Mouse (Mus musculus): ENCODE data around the gene Olfr1359. TPM values are rescaled to one million over a fixed set of nuclear protein-coding genes. Genes with fewer than 3 reads are reported as not detected.

The Olfr1359 gene
- total RNA-seq, 2 experiments from 2014 or later, result not detected

Other genes with a start within 250 kb of the Olfr1359 start
Only the 30 nearest of the 33 such genes appear.
- gene Zkscan4, start 219.2 kb upstream of the Olfr1359 start, total RNA-seq (2015), result 0.49 and 0.79 TPM in 2 replicates
- gene Zkscan4, start 219.2 kb upstream of the Olfr1359 start, total RNA-seq (2017), result 0.14 and 0.71 TPM in 2 replicates
- not detected in 2 replicates for gene Gm10065, start 218.7 kb upstream of the Olfr1359 start, total RNA-seq (2015)
- gene Gm10065, start 218.7 kb upstream of the Olfr1359 start, total RNA-seq (2017), result not detected in 2 replicates
- gene AK157302, start 202.9 kb upstream of the Olfr1359 start, total RNA-seq (2015), result 0.20 and 0.27 TPM in 2 replicates
- 0.12 and 0.14 TPM in 2 replicates for gene AK157302, start 202.9 kb upstream of the Olfr1359 start, total RNA-seq (2017)
- 7.1 and 8.8 TPM in 2 replicates for gene Gm11273, start 196.7 kb upstream of the Olfr1359 start, total RNA-seq (2015)
- 2.2 and 7.0 TPM in 2 replicates for gene Gm11273, start 196.7 kb upstream of the Olfr1359 start, total RNA-seq (2017)
- gene Zkscan8, start 167.0 kb upstream of the Olfr1359 start, total RNA-seq (2015), result 8.4 and 13.7 TPM in 2 replicates
- 7.7 and 9.8 TPM in 2 replicates for gene Zkscan8, start 167.0 kb upstream of the Olfr1359 start, total RNA-seq (2017)
- not detected in 2 replicates for gene Olfr1366, start 155.3 kb upstream of the Olfr1359 start, total RNA-seq (2015)
- gene Olfr1366, start 155.3 kb upstream of the Olfr1359 start, total RNA-seq (2017), result not detected in 2 replicates
- not detected in 2 replicates for gene Olfr1535, start 138.2 kb upstream of the Olfr1359 start, total RNA-seq (2015)
- not detected in 2 replicates for gene Olfr1535, start 138.2 kb upstream of the Olfr1359 start, total RNA-seq (2017)
- gene Olfr1364, start 116.4 kb upstream of the Olfr1359 start, total RNA-seq (2015), result not detected in 2 replicates
- gene Olfr1364, start 116.4 kb upstream of the Olfr1359 start, total RNA-seq (2017), result not detected in 2 replicates
- gene Olfr1362, start 84.1 kb upstream of the Olfr1359 start, total RNA-seq (2015), result not detected in 2 replicates
- not detected in 2 replicates for gene Olfr1362, start 84.1 kb upstream of the Olfr1359 start, total RNA-seq (2017)
- not detected in 2 replicates for gene Olfr11, start 55.6 kb upstream of the Olfr1359 start, total RNA-seq (2015)
- not detected in 2 replicates for gene Olfr11, start 55.6 kb upstream of the Olfr1359 start, total RNA-seq (2017)
- gene Olfr1361, start 34.7 kb upstream of the Olfr1359 start, total RNA-seq (2015), result not detected in 2 replicates
- gene Olfr1361, start 34.7 kb upstream of the Olfr1359 start, total RNA-seq (2017), result not detected in 2 replicates
- not detected in 2 replicates for gene Olfr1360, start 20.7 kb upstream of the Olfr1359 start, total RNA-seq (2015)
- not detected in 2 replicates for gene Olfr1360, start 20.7 kb upstream of the Olfr1359 start, total RNA-seq (2017)
- gene Hist1h2bl, start 18.0 kb downstream of the Olfr1359 start, total RNA-seq (2015), result 264 and 265 TPM in 2 replicates
- 396 and 423 TPM in 2 replicates for gene Hist1h2bl, start 18.0 kb downstream of the Olfr1359 start, total RNA-seq (2017)
- 2.0 and 5.0 TPM in 2 replicates for gene Hist1h2ai, start 18.3 kb downstream of the Olfr1359 start, total RNA-seq (2015)
- gene Hist1h2ai, start 18.3 kb downstream of the Olfr1359 start, total RNA-seq (2017), result 2,894 and 3,659 TPM in 2 replicates
- gene Hist1h3h, start 19.5 kb downstream of the Olfr1359 start, total RNA-seq (2015), result 35.1 and 67.8 TPM in 2 replicates
- gene Hist1h3h, start 19.5 kb downstream of the Olfr1359 start, total RNA-seq (2017), result 208 and 295 TPM in 2 replicates
- gene Hist1h2bm, start 23.9 kb downstream of the Olfr1359 start, total RNA-seq (2015), result 116 and 137 TPM in 2 replicates
- gene Hist1h2bm, start 23.9 kb downstream of the Olfr1359 start, total RNA-seq (2017), result 542 and 561 TPM in 2 replicates
- gene Hist1h4j, start 37.0 kb downstream of the Olfr1359 start, total RNA-seq (2015), result 3.0 and 6.7 TPM in 2 replicates
- gene Hist1h4j, start 37.0 kb downstream of the Olfr1359 start, total RNA-seq (2017), result 303 and 332 TPM in 2 replicates
- gene Hist1h4k, start 52.4 kb downstream of the Olfr1359 start, total RNA-seq (2015), result 58.4 and 76.4 TPM in 2 replicates
- 2,633 and 2,646 TPM in 2 replicates for gene Hist1h4k, start 52.4 kb downstream of the Olfr1359 start, total RNA-seq (2017)
- 79.0 and 135 TPM in 2 replicates for gene Hist1h2ak, start 55.7 kb downstream of the Olfr1359 start, total RNA-seq (2015)
- 1,123 and 1,182 TPM in 2 replicates for gene Hist1h2ak, start 55.7 kb downstream of the Olfr1359 start, total RNA-seq (2017)
- 350 and 353 TPM in 2 replicates for gene Hist1h2bn, start 56.0 kb downstream of the Olfr1359 start, total RNA-seq (2015)
- 1,312 and 1,339 TPM in 2 replicates for gene Hist1h2bn, start 56.0 kb downstream of the Olfr1359 start, total RNA-seq (2017)
- 614 and 670 TPM in 2 replicates for gene Hist1h1b, start 82.5 kb downstream of the Olfr1359 start, total RNA-seq (2015)
- 1,549 and 1,625 TPM in 2 replicates for gene Hist1h1b, start 82.5 kb downstream of the Olfr1359 start, total RNA-seq (2017)
- gene Hist1h3i, start 85.3 kb downstream of the Olfr1359 start, total RNA-seq (2015), result 244 and 246 TPM in 2 replicates
- 294 and 383 TPM in 2 replicates for gene Hist1h3i, start 85.3 kb downstream of the Olfr1359 start, total RNA-seq (2017)
- 1.2 and 2.1 TPM in 2 replicates for gene Hist1h2an, start 89.1 kb downstream of the Olfr1359 start, total RNA-seq (2015)
- gene Hist1h2an, start 89.1 kb downstream of the Olfr1359 start, total RNA-seq (2017), result 859 and 860 TPM in 2 replicates
- 10.4 and 19.9 TPM in 2 replicates for gene Hist1h2bp, start 89.3 kb downstream of the Olfr1359 start, total RNA-seq (2015)
- gene Hist1h2bp, start 89.3 kb downstream of the Olfr1359 start, total RNA-seq (2017), result 37.0 and 43.7 TPM in 2 replicates
- 394 and 411 TPM in 2 replicates for gene Hist1h2bq, start 112.1 kb downstream of the Olfr1359 start, total RNA-seq (2015)
- gene Hist1h2bq, start 112.1 kb downstream of the Olfr1359 start, total RNA-seq (2017), result 220 and 363 TPM in 2 replicates
- gene Hist1h2ao, start 112.4 kb downstream of the Olfr1359 start, total RNA-seq (2015), result 115 and 180 TPM in 2 replicates
- gene Hist1h2ao, start 112.4 kb downstream of the Olfr1359 start, total RNA-seq (2017), result 633 TPM in 1 of 2 replicates, not detected in the other
- 53.3 and 56.3 TPM in 2 replicates for gene Hist1h4m, start 113.6 kb downstream of the Olfr1359 start, total RNA-seq (2015)
- gene Hist1h4m, start 113.6 kb downstream of the Olfr1359 start, total RNA-seq (2017), result 2,437 and 3,070 TPM in 2 replicates
- 48.7 and 53.0 TPM in 2 replicates for gene Hist1h4n, start 134.1 kb downstream of the Olfr1359 start, total RNA-seq (2015)
- gene Hist1h4n, start 134.1 kb downstream of the Olfr1359 start, total RNA-seq (2017), result 1,698 and 2,087 TPM in 2 replicates
- gene Hist1h2ap, start 135.4 kb downstream of the Olfr1359 start, total RNA-seq (2015), result 93.0 and 127 TPM in 2 replicates
- gene Hist1h2ap, start 135.4 kb downstream of the Olfr1359 start, total RNA-seq (2017), result 3,573 and 4,575 TPM in 2 replicates
- 378 and 381 TPM in 2 replicates for gene Hist1h2br, start 135.6 kb downstream of the Olfr1359 start, total RNA-seq (2015)
- 447 and 545 TPM in 2 replicates for gene Hist1h2br, start 135.6 kb downstream of the Olfr1359 start, total RNA-seq (2017)